Mouse (Mus musculus) CH12.LX (cell line): ENCODE data around the gene Ywhag.

Experiments used
- CHD1 ChIP-seq: IDR thresholded peaks from 2 replicates; pipeline ENCODE4 v1.6.1; 2012; ENCODE audit warnings: low read depth, low read length, improper control_type of control experiment, inconsistent platforms
- CTCF ChIP-seq, 2 experiments: IDR thresholded peaks in 1 of 2; conservative IDR thresholded peaks in 1 of 2; 2 replicates each; pipeline ENCODE4 v1.5.1; 2011 to 2012; ENCODE audit warnings: low read depth in 2 of 2, low read length in 2 of 2, improper control_type of control experiment in 1 of 2, inconsistent platforms in 1 of 2, mild to moderate bottlenecking in 1 of 2, moderate library complexity in 1 of 2
- E2F4 ChIP-seq: IDR thresholded peaks from 2 replicates; pipeline ENCODE4 v1.6.1; 2011; ENCODE audit warnings: low read depth, low read length, improper control_type of control experiment; ENCODE audit not compliant: insufficient replicate concordance
- GABPA ChIP-seq: IDR thresholded peaks from 2 replicates; pipeline ENCODE4 v1.6.1; 2012; ENCODE audit warnings: low read depth, low read length, improper control_type of control experiment, inconsistent platforms; ENCODE audit not compliant: insufficient replicate concordance
- MXI1 ChIP-seq: IDR thresholded peaks from 2 replicates; pipeline ENCODE4 v1.6.1; 2011; ENCODE audit warnings: mild to moderate bottlenecking, low read depth, low read length, improper control_type of control experiment
- NELFE ChIP-seq: IDR thresholded peaks from 2 replicates; pipeline ENCODE4 v1.6.1; 2011; ENCODE audit warnings: low read depth, low read length, improper control_type of control experiment
- PAX5 ChIP-seq: IDR thresholded peaks from 2 replicates; pipeline ENCODE4 v1.6.1; 2012; ENCODE audit warnings: low read length, inconsistent platforms, mixed read lengths
- POLR2A ChIP-seq: IDR thresholded peaks from 2 replicates; pipeline ENCODE4 v1.6.1; 2011; ENCODE audit warnings: low read depth, mild to moderate bottlenecking, improper control_type of control experiment, low read length
- TBP ChIP-seq: conservative IDR thresholded peaks from 2 replicates; pipeline ENCODE4 v1.6.1; 2011; ENCODE audit warnings: low read depth, low read length, improper control_type of control experiment
- ZKSCAN1 ChIP-seq: IDR thresholded peaks from 2 replicates; pipeline ENCODE4 v1.6.1; 2012; ENCODE audit warnings: low read depth, inconsistent platforms, low read length, improper control_type of control experiment, borderline replicate concordance
- ZNF384 ChIP-seq: IDR thresholded peaks from 2 replicates; pipeline ENCODE4 v1.6.1; 2012; ENCODE audit warnings: low read depth, low read length, improper control_type of control experiment, inconsistent platforms

GRCm38 (mm10) chr5:135890323-135890722, 44.1 kb downstream of the Ywhag start:
- TF ChIP-seq POLR2A, result no peak
- TF ChIP-seq CTCF (conservative IDR thresholded peaks at IDR 0.05 in 1 of 2, IDR thresholded peaks at IDR 0.05 in 1 of 2; ENCODE audit: low read depth in 2 of 2, low read length in 2 of 2), result no peak
- no peak for TF ChIP-seq E2F4
- TF ChIP-seq ZKSCAN1, result no peak
- no peak for TF ChIP-seq ZNF384
- no peak for TF ChIP-seq MXI1
- TF ChIP-seq TBP, result no peak
- TF ChIP-seq GABPA, result no peak
- TF ChIP-seq CHD1, result no peak
- TF ChIP-seq NELFE, result no peak
- no peak for TF ChIP-seq PAX5
